Mouse (Mus musculus): ENCODE results near the gene Cmtm5. TPM values are rescaled to one million over a fixed set of nuclear protein-coding genes. Genes with fewer than 3 reads are reported as not detected.

Cmtm5 gene
- total RNA-seq (2014; rRNA removed) (17.9 and 19.9 TPM in 2 replicates), polyA plus RNA-seq (2015; fragmentation: Nextera tagmentation; extraction: Ambion mirVana) (17.7 and 22.7 TPM in 2 replicates)

DNA sequence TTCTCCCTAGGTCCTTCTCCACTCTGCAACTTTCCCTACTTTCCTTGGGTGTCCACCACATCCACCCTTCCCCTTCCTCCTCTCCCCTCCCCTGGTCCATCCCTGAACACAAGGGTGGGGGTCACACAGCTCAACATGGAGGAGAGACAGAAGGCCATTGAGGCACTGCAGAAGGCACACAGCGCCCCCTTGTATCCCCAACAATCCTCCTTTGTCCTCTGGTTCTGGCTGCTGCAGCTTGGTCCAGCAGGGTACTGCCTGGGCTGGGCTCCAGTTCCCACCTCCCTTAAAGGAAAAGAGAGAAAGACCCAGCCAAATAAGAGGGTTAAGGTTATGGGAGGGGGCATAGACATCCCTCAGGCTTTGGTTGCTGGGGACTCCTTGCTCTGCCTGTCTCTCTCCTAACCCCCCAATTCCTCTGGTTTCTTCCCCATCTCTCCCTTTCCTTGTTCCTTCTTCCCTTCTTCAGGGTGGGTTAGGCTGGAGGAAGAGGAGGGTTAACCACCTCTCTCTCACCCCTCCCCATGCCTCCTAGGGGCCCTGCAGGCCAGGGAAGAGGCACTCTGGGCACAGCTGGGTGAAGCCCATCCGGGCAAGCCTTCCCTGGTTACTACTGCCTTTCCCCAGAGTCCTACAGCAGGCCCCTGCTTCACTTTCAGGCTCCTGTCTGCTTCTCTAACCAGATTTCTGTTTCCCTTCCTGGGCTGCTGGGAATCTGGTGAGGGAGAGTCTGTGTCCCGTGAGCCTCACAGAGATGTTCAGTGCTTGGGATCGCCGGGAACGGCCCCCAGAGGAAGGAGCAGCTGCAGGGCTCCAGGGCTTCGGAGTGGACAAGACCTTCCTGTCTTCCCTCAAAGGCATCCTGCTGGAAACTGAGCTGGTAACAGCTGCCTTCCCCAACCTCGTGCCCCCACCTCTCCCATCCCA, at the start of gene Cmtm5:
Cmtm5 (plus strand) TSS at position 358 of the 927 bp plus-strand sequence.
- peak; percentile 91 for ATAC-seq
- Histone ChIP-seq H3K4me1 (ENCODE audit: insufficient read depth) (no peaks in the 10 kb centered on the region), H3K9ac (no peak within 1 kb of the TSS), H3K4me2 (ENCODE audit: low read depth) (no peak within 1 kb of the TSS), H3K27ac (ENCODE audit: low read depth, low read length) (peak within 1 kb of the TSS; percentile 71), H3K27me3 (ENCODE audit: insufficient read depth, low read length) (no peaks in the 10 kb centered on the region), H3K4me3 (ENCODE audit: low read depth, low read length) (no peak within 1 kb of the TSS), H3K9me3 (ENCODE audit: low read length) (no peaks in the 10 kb centered on the region), H3K36me3 (ENCODE audit: insufficient read depth) (no peaks in the 10 kb centered on the region)
- 41% methylated on average over 8 of the region's 8 CpGs for WGBS
- TF ChIP-seq CTCF (IDR thresholded peaks at IDR 0.05; ENCODE audit: low read depth): peak; percentile 44
- DNase-seq: peak; percentile 58

GRCm38 (mm10) chr14:54892200-54892599, 43.9 kb upstream of the Cmtm5 start, which contains the start of gene Pabpn1:
TSS of gene Pabpn1 (plus strand) at chr14:54892500.
- DNase-seq (no peak), ATAC-seq (no peak)
- TF ChIP-seq CTCF (IDR thresholded peaks at IDR 0.05; ENCODE audit: low read depth): no peak
- 0 out of 2 replicates have a peak within 1 kb of the TSS, but pooled peaks have one; percentile 22 for H3K9ac ChIP-seq
- peak within 1 kb of the TSS; percentile 98 for H3K4me3 ChIP-seq (ENCODE audit: low read depth, low read length)
- peak within 1 kb of the TSS; percentile 66 for H3K27ac ChIP-seq (ENCODE audit: low read depth, low read length)
- no peaks in the 10 kb centered on the region for H3K27me3 ChIP-seq (ENCODE audit: insufficient read depth, low read length)
- H3K4me1 ChIP-seq (ENCODE audit: insufficient read depth): no peaks in the 10 kb centered on the region
- peak within 1 kb of the TSS; percentile 46 for H3K4me2 ChIP-seq (ENCODE audit: low read depth)
- peaks cover 21% of the 10 kb centered on the region for H3K36me3 ChIP-seq (ENCODE audit: insufficient read depth)
- no peaks in the 10 kb centered on the region for H3K9me3 ChIP-seq (ENCODE audit: low read length)
- 93% methylated on average over 3 of the region's 3 CpGs for WGBS

DNA sequence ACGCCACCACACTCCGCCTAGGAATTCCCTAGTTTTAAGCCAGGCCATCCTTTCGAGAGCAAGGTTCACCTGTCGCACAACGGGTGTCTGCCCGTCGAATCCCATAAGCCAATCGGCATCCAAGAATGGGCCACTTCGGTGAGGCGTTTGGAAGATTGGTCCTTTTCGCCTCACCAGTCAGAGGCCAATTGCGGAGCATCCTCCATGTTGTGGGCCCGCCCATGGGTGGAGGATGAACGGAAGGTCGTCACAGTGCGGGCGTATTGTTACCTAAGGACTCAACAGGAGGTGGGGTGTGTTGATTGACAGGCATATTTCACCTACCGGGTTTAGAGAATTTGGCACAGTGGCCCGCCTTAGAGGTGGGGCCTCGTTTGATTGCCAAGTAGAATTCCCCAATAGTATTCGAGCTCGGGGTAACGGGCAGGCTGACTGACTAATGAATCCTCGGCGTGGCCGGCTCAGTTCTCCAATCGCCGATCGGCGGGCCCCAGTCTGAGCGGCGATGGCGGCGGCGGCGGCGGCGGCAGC, 42.3 kb upstream of the Cmtm5 start:
- ATAC-seq (peak; percentile 97), DNase-seq (peak; percentile 99)
- WGBS: under 1% methylated on average over 38 of the region's 38 CpGs
- H3K4me3 ChIP-seq (ENCODE audit: low read depth, low read length): peak overlapping the region; percentile 98
- peaks cover 29% of the 10 kb centered on the region for H3K36me3 ChIP-seq (ENCODE audit: insufficient read depth)
- peak overlapping the region; percentile 98 for H3K27ac ChIP-seq (ENCODE audit: low read depth, low read length)
- peak overlapping the region; percentile 62 for H3K4me2 ChIP-seq (ENCODE audit: low read depth)
- no peaks in the 10 kb centered on the region for H3K4me1 ChIP-seq (ENCODE audit: insufficient read depth)
- peak overlapping the region; percentile 99 for H3K9ac ChIP-seq
- no peaks in the 10 kb centered on the region for H3K27me3 ChIP-seq (ENCODE audit: insufficient read depth, low read length)
- H3K9me3 ChIP-seq (ENCODE audit: low read length): no peaks in the 10 kb centered on the region
- no peak; the same call in 1 of the 2 replicates for TF ChIP-seq CTCF (IDR thresholded peaks at IDR 0.05; ENCODE audit: low read depth)

- under 1% methylated on average over 54 of the region's 54 CpGs for WGBS
Measured at GRCm38 (mm10) chr14:54894296-54895151, 41.5 kb upstream of the Cmtm5 start.

GRCm38 (mm10) chr14:54897445-54897844, 38.6 kb upstream of the Cmtm5 start:
- no peak overlapping the region for H3K4me2 ChIP-seq (ENCODE audit: low read depth)
- no peaks in the 10 kb centered on the region for H3K4me1 ChIP-seq (ENCODE audit: insufficient read depth)
- peaks cover 34% of the 10 kb centered on the region for H3K36me3 ChIP-seq (ENCODE audit: insufficient read depth)
- H3K4me3 ChIP-seq (ENCODE audit: low read depth, low read length): no peak overlapping the region
- no peak overlapping the region for H3K27ac ChIP-seq (ENCODE audit: low read depth, low read length)
- no peaks in the 10 kb centered on the region for H3K27me3 ChIP-seq (ENCODE audit: insufficient read depth, low read length)
- ATAC-seq (no peak), DNase-seq (no peak)
- 71% methylated on average over 2 of the region's 2 CpGs for WGBS
- no peaks in the 10 kb centered on the region for H3K9me3 ChIP-seq (ENCODE audit: low read length)
- no peak overlapping the region for H3K9ac ChIP-seq
- TF ChIP-seq CTCF (IDR thresholded peaks at IDR 0.05; ENCODE audit: low read depth): no peak

More at GRCm38 (mm10) chr14:54894296-54895151, 41.5 kb upstream of the Cmtm5 start:
- TF ChIP-seq CTCF (IDR thresholded peaks at IDR 0.05; ENCODE audit: low read depth): no peak
- peak overlapping the region; percentile 98 for H3K4me3 ChIP-seq (ENCODE audit: low read depth, low read length)
- no peaks in the 10 kb centered on the region for H3K9me3 ChIP-seq (ENCODE audit: low read length)
- peaks cover 34% of the 10 kb centered on the region for H3K36me3 ChIP-seq (ENCODE audit: insufficient read depth)
- peak overlapping the region; percentile 98 for H3K27ac ChIP-seq (ENCODE audit: low read depth, low read length)
- H3K27me3 ChIP-seq (ENCODE audit: insufficient read depth, low read length): no peaks in the 10 kb centered on the region
- H3K9ac ChIP-seq: peak overlapping the region; percentile 99
- peak; percentile 72 for DNase-seq
- H3K4me2 ChIP-seq (ENCODE audit: low read depth): peak overlapping the region; percentile 62
- no peaks in the 10 kb centered on the region for H3K4me1 ChIP-seq (ENCODE audit: insufficient read depth)
- peak; percentile 30 for ATAC-seq

GRCm38 (mm10) chr14:54900383-54900782, 35.7 kb upstream of the Cmtm5 start:
- Histone ChIP-seq H3K4me3 (ENCODE audit: low read depth, low read length) (no peak overlapping the region), H3K9me3 (ENCODE audit: low read length) (no peaks in the 10 kb centered on the region), H3K27ac (ENCODE audit: low read depth, low read length) (peak overlapping the region; percentile 15; the same call in 1 of the 2 replicates), H3K4me2 (ENCODE audit: low read depth) (no peak overlapping the region), H3K9ac (no peak overlapping the region), H3K27me3 (ENCODE audit: insufficient read depth, low read length) (no peaks in the 10 kb centered on the region), H3K4me1 (ENCODE audit: insufficient read depth) (no peaks in the 10 kb centered on the region), H3K36me3 (ENCODE audit: insufficient read depth) (peaks cover 43% of the 10 kb centered on the region)
- peak; percentile 89 for TF ChIP-seq CTCF (IDR thresholded peaks at IDR 0.05; ENCODE audit: low read depth)
- ATAC-seq (peak; percentile 82), DNase-seq (peak; percentile 90)
- 1% methylated on average over 3 of the region's 3 CpGs for WGBS
